8 mouse cellular contexts compared by ENCODE assay signal in genomic region chr17:85395502-85395901, GRCm38 (mm10).
DNase-seq lines count a peak whose midpoint lies in the region; ATAC-seq and TF ChIP-seq lines count a peak whose summit lies in the region.

No protein-coding gene starts in this region.

- DNase-seq in midbrain, embryonic 10.5 days (ENCODE audit: low spot score), result peak; percentile 20
- DNase-seq in embryonic facial prominence, embryonic 10.5 days (ENCODE audit: low spot score), result peak; percentile 17
- peak; percentile 36 for DNase-seq in limb, embryonic 14.5 days (ENCODE audit: low spot score)
- DNase-seq in splenic B cell, adult 2 months (ENCODE audit: low read depth, low spot score), result peak; percentile 78
- no peak for DNase-seq in adrenal gland, postnatal 14 days
- DNase-seq in ovary, postnatal 10 days (ENCODE audit: low spot score), result no peak
- no peak for DNase-seq in gastrocnemius, postnatal 4 days (ENCODE audit: low spot score in 2 of 2)

- H3K4me3 ChIP-seq in midbrain, embryonic 10.5 days, result no peak overlapping the region
- no peak overlapping the region for H3K4me3 ChIP-seq in midbrain, embryonic 16.5 days (ENCODE audit: low read depth, low read length)
- no peak overlapping the region for H3K4me3 ChIP-seq in embryonic facial prominence, embryonic 10.5 days
- no peak overlapping the region for H3K4me3 ChIP-seq in limb, embryonic 14.5 days (replicated peaks; ENCODE audit: low read length)

- peaks cover 49% of the 10 kb centered on the region for H3K4me1 ChIP-seq in midbrain, embryonic 10.5 days
- peaks cover 14% of the 10 kb centered on the region for H3K4me1 ChIP-seq in midbrain, embryonic 16.5 days (ENCODE audit: control insufficient read depth, insufficient read depth, low read length)
- peaks cover 41% of the 10 kb centered on the region for H3K4me1 ChIP-seq in embryonic facial prominence, embryonic 10.5 days
- H3K4me1 ChIP-seq in limb, embryonic 14.5 days (ENCODE audit: control insufficient read depth, insufficient read depth, low read length), result no peaks in the 10 kb centered on the region; the same call in 1 of the 2 replicates

- peaks cover 42% of the 10 kb centered on the region for H3K27me3 ChIP-seq in midbrain, embryonic 10.5 days (ENCODE audit: low read depth, poor library complexity, severe bottlenecking)
- peaks cover 5% of the 10 kb centered on the region for H3K27me3 ChIP-seq in midbrain, embryonic 16.5 days (ENCODE audit: control insufficient read depth, insufficient read depth, low read depth, low read length)
- no peaks in the 10 kb centered on the region for H3K27me3 ChIP-seq in embryonic facial prominence, embryonic 10.5 days (replicated peaks; ENCODE audit: low read depth, poor library complexity, severe bottlenecking)
- no peaks in the 10 kb centered on the region for H3K27me3 ChIP-seq in limb, embryonic 14.5 days (ENCODE audit: control insufficient read depth, insufficient read depth, low read length)
- no peaks in the 10 kb centered on the region for H3K27me3 ChIP-seq in splenic B cell, adult 2 months (ENCODE audit: control insufficient read depth, insufficient read depth, low read length, poor library complexity, severe bottlenecking)

- peak overlapping the region; percentile 57; the same call in 1 of the 2 replicates for H3K27ac ChIP-seq in midbrain, embryonic 10.5 days (replicated peaks)
- no peak overlapping the region for H3K27ac ChIP-seq in midbrain, embryonic 16.5 days (ENCODE audit: low read length)
- no peak overlapping the region for H3K27ac ChIP-seq in embryonic facial prominence, embryonic 10.5 days (replicated peaks)
- H3K27ac ChIP-seq in limb, embryonic 14.5 days (replicated peaks; ENCODE audit: low read depth, low read length), result no peak overlapping the region

- TF ChIP-seq POLR2A in limb, embryonic 14.5 days (IDR thresholded peaks at IDR 0.05; ENCODE audit: borderline replicate concordance, extremely low read depth, insufficient read depth, insufficient read length), result no peak

- no peaks in the 10 kb centered on the region for H3K36me3 ChIP-seq in midbrain, embryonic 10.5 days
- no peaks in the 10 kb centered on the region for H3K36me3 ChIP-seq in midbrain, embryonic 16.5 days (ENCODE audit: control insufficient read depth, insufficient read depth, low read length)
- no peaks in the 10 kb centered on the region for H3K36me3 ChIP-seq in embryonic facial prominence, embryonic 10.5 days (replicated peaks)
- no peaks in the 10 kb centered on the region for H3K36me3 ChIP-seq in limb, embryonic 14.5 days (ENCODE audit: control insufficient read depth, insufficient read depth, low read length)
- H3K36me3 ChIP-seq in splenic B cell, adult 2 months (ENCODE audit: control insufficient read depth, insufficient read depth, low read length, poor library complexity, severe bottlenecking), result no peaks in the 10 kb centered on the region

- H3K9ac ChIP-seq in midbrain, embryonic 16.5 days (ENCODE audit: low read depth, low read length), result no peak overlapping the region; the same call in 1 of the 2 replicates
- no peak overlapping the region for H3K9ac ChIP-seq in limb, embryonic 14.5 days (ENCODE audit: low read depth, low read length, severe bottlenecking)

- WGBS in midbrain, embryonic 10.5 days, result 42% methylated on average over 5 of the region's 5 CpGs
- 24% methylated on average over 5 of the region's 5 CpGs for WGBS in midbrain, embryonic 16.5 days
- 47% methylated on average over 5 of the region's 5 CpGs for WGBS in embryonic facial prominence, embryonic 10.5 days
- whole genome bisulfite sequencing in limb, embryonic 14.5 days, result 30% methylated on average over 5 of the region's 5 CpGs

- H3K9me3 ChIP-seq in midbrain, embryonic 10.5 days (replicated peaks), result no peaks in the 10 kb centered on the region
- H3K9me3 ChIP-seq in midbrain, embryonic 16.5 days (replicated peaks; ENCODE audit: control insufficient read depth, low read length, poor library complexity, severe bottlenecking), result no peaks in the 10 kb centered on the region
- no peaks in the 10 kb centered on the region for H3K9me3 ChIP-seq in embryonic facial prominence, embryonic 10.5 days
- no peaks in the 10 kb centered on the region for H3K9me3 ChIP-seq in limb, embryonic 14.5 days (ENCODE audit: control insufficient read depth, low read length)

- no peak overlapping the region; the same call in 1 of the 2 replicates for H3K4me2 ChIP-seq in midbrain, embryonic 16.5 days (ENCODE audit: low read length)
- 0 out of 2 replicates have a peak overlapping the region, but pooled peaks have one; percentile 5 for H3K4me2 ChIP-seq in limb, embryonic 14.5 days (replicated peaks; ENCODE audit: low read depth, low read length, severe bottlenecking)

- ATAC-seq in midbrain, embryonic 16.5 days, result no peak
- ATAC-seq in limb, embryonic 14.5 days (ENCODE audit: low FRiP score, low read depth), result no peak

Comparison
In these comparisons a context has a peak if more than half of its experiments do, and no peak if none do; other contexts are left out.
1. DNase-seq: peak in midbrain, embryonic 10.5 days (single experiment), embryonic facial prominence, embryonic 10.5 days (single experiment), limb, embryonic 14.5 days (single experiment) and splenic B cell, adult 2 months (single experiment); none in adrenal gland, postnatal 14 days (single experiment), ovary, postnatal 10 days (single experiment) and gastrocnemius, postnatal 4 days (0 of 2).